ENCODE assay signal across 8 mouse cellular contexts in the genomic region with DNA sequence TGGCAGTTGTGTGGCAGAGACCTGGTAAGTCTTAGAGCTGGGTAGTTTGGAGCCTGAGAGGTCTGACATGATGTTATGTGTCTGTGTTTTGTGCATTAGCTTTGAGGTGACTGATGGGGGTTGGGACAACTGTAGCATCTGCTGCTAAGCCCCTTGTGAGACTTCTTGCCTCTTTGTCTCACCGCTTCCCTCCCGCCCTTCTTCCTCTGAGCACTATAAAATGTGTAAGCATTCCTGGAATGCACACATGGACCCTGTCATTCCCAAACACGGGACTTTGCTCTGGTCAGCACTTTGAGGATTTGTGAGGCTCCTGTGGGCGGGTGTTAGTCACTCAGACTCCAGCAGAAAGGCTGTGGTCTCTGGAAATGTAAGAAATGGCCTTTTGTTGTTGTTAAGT. TPM values are rescaled to one million over a fixed set of nuclear protein-coding genes. Genes with fewer than 3 reads are reported as not detected.
A peak's percentile ranks its signal among the peaks of the same experiment; 100 is the strongest.
DNase-seq lines count a peak whose midpoint lies in the region; ATAC-seq and TF ChIP-seq lines count a peak whose summit lies in the region.

No protein-coding gene starts in this region.

- DNase-seq in midbrain, postnatal 0 days (ENCODE audit: low spot score): no peak
- peak; percentile 67 to 72 for DNase-seq in kidney, postnatal 25 days
- no peak for DNase-seq in stomach, postnatal 0 days (ENCODE audit: low spot score)
- no peak for DNase-seq in left cerebral cortex, postnatal 14 days (ENCODE audit: low spot score in 2 of 2)
- no peak for DNase-seq in left cerebral cortex, postnatal 25 days (ENCODE audit: low spot score in 2 of 2)
- DNase-seq in cerebellum, postnatal 14 days: no peak

- peaks cover 92% of the 10 kb centered on the region for H3K4me1 ChIP-seq in midbrain, embryonic 12.5 days
- H3K4me1 ChIP-seq in midbrain, postnatal 0 days (ENCODE audit: insufficient read depth, low read length): peaks cover 4% of the 10 kb centered on the region
- H3K4me1 ChIP-seq in embryonic facial prominence, embryonic 15.5 days: peaks cover 95% of the 10 kb centered on the region
- peaks cover 2% of the 10 kb centered on the region; the same call in 1 of the 2 replicates for H3K4me1 ChIP-seq in stomach, postnatal 0 days (replicated peaks; ENCODE audit: control insufficient read depth, insufficient read depth)

- no peak for ATAC-seq in midbrain, embryonic 12.5 days (ENCODE audit: low FRiP score, low read depth)
- ATAC-seq in midbrain, postnatal 0 days (ENCODE audit: low FRiP score): no peak
- peak; percentile 61 for ATAC-seq in embryonic facial prominence, embryonic 15.5 days (ENCODE audit: insufficient number of reproducible peaks, low FRiP score, low TSS enrichment, low read depth)
- peak; percentile 83 for ATAC-seq in stomach, postnatal 0 days (ENCODE audit: low FRiP score, low TSS enrichment)

- no peak for TF ChIP-seq CTCF in midbrain, postnatal 0 days (IDR thresholded peaks at IDR 0.05)
- TF ChIP-seq CTCF in stomach, postnatal 0 days (IDR thresholded peaks at IDR 0.05; ENCODE audit: low read depth): no peak

- 0 out of 2 replicates have a peak overlapping the region, but pooled peaks have one; percentile 39 for H3K27ac ChIP-seq in midbrain, embryonic 12.5 days (replicated peaks)
- no peak overlapping the region for H3K27ac ChIP-seq in midbrain, postnatal 0 days (ENCODE audit: low read depth, low read length)
- peak overlapping the region; percentile 81 for H3K27ac ChIP-seq in embryonic facial prominence, embryonic 15.5 days (replicated peaks)
- H3K27ac ChIP-seq in stomach, postnatal 0 days (replicated peaks): peak overlapping the region; percentile 61

- no peak for TF ChIP-seq EP300 in stomach, postnatal 0 days (optimal IDR thresholded peaks at IDR 0.05)

- no peak overlapping the region for H3K4me2 ChIP-seq in midbrain, embryonic 12.5 days (replicated peaks)
- no peak overlapping the region for H3K4me2 ChIP-seq in midbrain, postnatal 0 days (ENCODE audit: low read depth, low read length, poor library complexity, severe bottlenecking)
- H3K4me2 ChIP-seq in embryonic facial prominence, embryonic 15.5 days (replicated peaks): no peak overlapping the region
- no peak overlapping the region for H3K4me2 ChIP-seq in stomach, postnatal 0 days (replicated peaks; ENCODE audit: low read depth)

- no peak overlapping the region for H3K9ac ChIP-seq in midbrain, embryonic 12.5 days (replicated peaks)
- no peak overlapping the region for H3K9ac ChIP-seq in midbrain, postnatal 0 days (replicated peaks; ENCODE audit: low read length, poor library complexity, severe bottlenecking)
- H3K9ac ChIP-seq in embryonic facial prominence, embryonic 15.5 days: no peak overlapping the region
- no peak overlapping the region for H3K9ac ChIP-seq in stomach, postnatal 0 days (ENCODE audit: low read length)

- WGBS in midbrain, embryonic 12.5 days: 13% methylated on average over 4 of the region's 4 CpGs
- 28% methylated on average over 4 of the region's 4 CpGs for WGBS in midbrain, postnatal 0 days
- 13% methylated on average over 4 of the region's 4 CpGs for WGBS in embryonic facial prominence, embryonic 15.5 days
- WGBS in stomach, postnatal 0 days: 24% methylated on average over 4 of the region's 4 CpGs

- no peaks in the 10 kb centered on the region for H3K27me3 ChIP-seq in midbrain, embryonic 12.5 days
- no peaks in the 10 kb centered on the region for H3K27me3 ChIP-seq in midbrain, postnatal 0 days (ENCODE audit: insufficient read depth, low read length)
- H3K27me3 ChIP-seq in embryonic facial prominence, embryonic 15.5 days: no peaks in the 10 kb centered on the region
- H3K27me3 ChIP-seq in stomach, postnatal 0 days (ENCODE audit: control insufficient read depth, insufficient read depth, low read length): no peaks in the 10 kb centered on the region

- H3K36me3 ChIP-seq in midbrain, embryonic 12.5 days: no peaks in the 10 kb centered on the region
- H3K36me3 ChIP-seq in midbrain, postnatal 0 days (ENCODE audit: insufficient read depth, low read length): no peaks in the 10 kb centered on the region
- no peaks in the 10 kb centered on the region for H3K36me3 ChIP-seq in embryonic facial prominence, embryonic 15.5 days
- H3K36me3 ChIP-seq in stomach, postnatal 0 days (ENCODE audit: control insufficient read depth, insufficient read depth, low read length): no peaks in the 10 kb centered on the region

- intact Hi-C loops in left cerebral cortex, postnatal 14 days (cut with DNase I): loop anchor here (5.0 kb wide), 1 partner anchor 38 kb away; a partner anchor contains a TSS
- intact Hi-C loops in left cerebral cortex, postnatal 25 days (cut with DNase I): no loop called here

- no peaks in the 10 kb centered on the region for H3K9me3 ChIP-seq in midbrain, embryonic 12.5 days
- no peaks in the 10 kb centered on the region for H3K9me3 ChIP-seq in midbrain, postnatal 0 days (ENCODE audit: low read length)
- no peaks in the 10 kb centered on the region for H3K9me3 ChIP-seq in embryonic facial prominence, embryonic 15.5 days (replicated peaks)
- H3K9me3 ChIP-seq in stomach, postnatal 0 days (ENCODE audit: control insufficient read depth, low read length): no peaks in the 10 kb centered on the region

- H3K4me3 ChIP-seq in midbrain, embryonic 12.5 days: no peak overlapping the region
- H3K4me3 ChIP-seq in midbrain, postnatal 0 days (ENCODE audit: low read depth, low read length): no peak overlapping the region
- no peak overlapping the region for H3K4me3 ChIP-seq in embryonic facial prominence, embryonic 15.5 days (replicated peaks)
- H3K4me3 ChIP-seq in stomach, postnatal 0 days (ENCODE audit: low read depth, low read length): no peak overlapping the region

RNA-seq across cellular contexts. Expression of a gene that starts 36.7 kb away (rescaled TPM):
- 260 and 272 TPM in 2 replicates for polyA plus RNA-seq in midbrain, embryonic 12.5 days (2016; fragmentation: Nextera tagmentation; extraction: Ambion mirVana)
- total RNA-seq in midbrain, postnatal 0 days (2014; rRNA removed): 95.9 and 100 TPM in 2 replicates
- 87.7 and 96.0 TPM in 2 replicates for polyA plus RNA-seq in midbrain, postnatal 0 days (2015; fragmentation: Nextera tagmentation; extraction: Ambion mirVana)
- polyA plus RNA-seq in embryonic facial prominence, embryonic 15.5 days (2015; fragmentation: Nextera tagmentation; extraction: Ambion mirVana): 195 and 200 TPM in 2 replicates
- polyA plus RNA-seq in stomach, postnatal 0 days (2015; fragmentation: Nextera tagmentation; extraction: Ambion mirVana): 37.9 and 42.5 TPM in 2 replicates
- total RNA-seq in left cerebral cortex, postnatal 14 days (2021): 100 to 1,000 TPM; 201 to 209 TPM
- total RNA-seq in left cerebral cortex, postnatal 25 days (2021): 100 to 1,000 TPM; 195 to 212 TPM

Comparison
In these comparisons a context has a peak if more than half of its experiments do, and no peak if none do; other contexts are left out.
1. ATAC-seq: peak in embryonic facial prominence, embryonic 15.5 days (single experiment) and stomach, postnatal 0 days (single experiment); none in midbrain, embryonic 12.5 days (single experiment) and midbrain, postnatal 0 days (single experiment).
2. DNase-seq: peak in kidney, postnatal 25 days (2 of 2); none in midbrain, postnatal 0 days (single experiment), stomach, postnatal 0 days (single experiment), left cerebral cortex, postnatal 14 days (0 of 2), left cerebral cortex, postnatal 25 days (0 of 2) and cerebellum, postnatal 14 days (0 of 2).